Mouse (Mus musculus) gastrocnemius, postnatal 36 days (tissue): ENCODE measurements around the gene Clip2. TPM values are rescaled to one million over a fixed set of nuclear protein-coding genes. Genes with fewer than 3 reads are reported as not detected.
"Not testable (repeated sequence)": the region's sequence is repeated elsewhere in the genome, so short reads cannot be mapped to it uniquely, and the experiment has no call there.

Source experiments
- DNase-seq, 2 experiments: peaks; one replicate each; pipeline ENCODE4 v3.0.0; 2022
- intact Hi-C: fragments of 180-260 bp; cut with DNase I; formaldehyde crosslinking; loops from one replicate; pipeline ENCODE4 v1.15.1; 2025
- total RNA-seq, 2 experiments: library from RNA; stranded (reverse); gene quantifications; 2 replicates each; pipeline ENCODE4 v1.2.3; 2021

The Clip2 gene
- total RNA-seq, 2 experiments from 2014 or later: 2.7 to 2.9 TPM

DNA sequence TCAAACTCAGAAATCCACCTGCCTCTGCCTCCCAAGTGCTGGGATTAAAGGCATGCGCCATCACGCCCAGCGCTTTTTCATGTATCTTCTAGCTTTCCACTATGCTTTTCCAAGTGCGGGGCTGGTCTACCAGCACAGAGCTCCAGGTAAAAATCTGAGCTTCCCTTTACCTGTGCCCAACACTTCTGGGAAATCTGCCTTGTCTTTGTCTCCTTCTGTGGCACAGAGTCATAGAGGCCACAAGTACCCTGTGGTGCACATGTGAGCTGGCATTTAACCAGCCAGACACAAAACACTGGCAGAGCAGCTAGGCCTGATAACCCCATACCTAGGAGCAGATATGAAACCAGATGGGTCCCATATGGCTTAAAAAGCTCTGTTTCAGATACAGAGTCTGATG, 59.3 kb downstream of the Clip2 start:
- DNase-seq: no peak
- intact Hi-C loops: loop anchor here (1.0 kb wide), 1 partner anchor 211 kb away; no protein-coding TSS in a partner anchor

DNA sequence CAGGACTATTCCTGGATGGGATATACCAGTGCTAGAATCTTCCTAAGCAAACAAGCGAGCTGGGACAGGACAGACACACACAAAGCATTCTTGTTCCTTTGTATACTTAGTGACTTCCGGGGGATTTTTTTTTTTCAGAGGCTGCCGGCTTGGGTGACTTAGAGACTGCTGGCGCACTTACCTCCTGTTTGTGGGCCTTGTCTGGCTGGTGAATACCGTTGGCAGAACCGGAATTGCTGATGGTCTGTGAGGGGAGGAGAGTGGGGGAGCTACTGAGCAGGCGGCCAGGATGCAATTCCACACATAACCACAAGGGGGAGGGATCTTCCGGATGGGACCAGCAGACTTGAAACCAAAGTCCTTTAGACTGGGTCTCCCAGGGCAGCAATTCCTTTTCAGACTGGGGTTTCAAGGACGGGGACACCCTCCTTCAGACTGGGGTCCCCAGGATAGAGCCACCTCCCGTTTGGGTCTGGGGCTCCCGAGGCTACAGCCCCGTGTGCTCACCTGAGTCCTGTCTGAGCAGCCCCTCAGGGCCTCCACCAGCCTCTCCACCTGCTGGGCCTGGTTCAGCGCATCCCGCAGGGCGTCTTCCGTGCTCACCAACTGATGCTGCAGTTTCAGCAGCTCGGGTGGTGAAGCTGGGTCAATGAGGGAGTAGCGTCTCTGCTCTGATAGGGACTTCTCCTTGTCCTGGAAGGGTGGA, 60.4 kb downstream of the Clip2 start:
- intact Hi-C loops: no loop called here
- peak; percentile 56 to 74 for DNase-seq

DNA sequence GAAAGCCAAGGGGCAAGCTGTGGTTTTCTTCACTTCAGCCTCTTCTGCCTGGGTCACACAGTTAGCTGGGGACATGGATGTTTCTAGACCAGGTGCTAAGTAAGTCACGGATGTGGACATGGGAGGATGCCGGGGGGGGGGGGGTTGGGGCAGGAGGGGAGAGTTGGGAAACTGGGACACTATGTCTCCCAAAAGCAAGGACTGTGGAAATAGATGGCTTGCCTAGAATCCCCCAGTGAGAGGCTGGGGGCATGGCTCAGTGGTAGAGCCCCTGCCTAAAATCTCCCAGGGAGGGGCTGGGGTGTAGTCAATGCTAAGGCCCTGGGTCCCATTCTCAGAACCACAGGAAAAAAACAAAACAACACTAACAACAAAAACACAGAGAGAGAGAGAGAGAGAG, 61.0 kb downstream of the Clip2 start:
- intact Hi-C loops: no loop called here
- no peak for DNase-seq

DNA sequence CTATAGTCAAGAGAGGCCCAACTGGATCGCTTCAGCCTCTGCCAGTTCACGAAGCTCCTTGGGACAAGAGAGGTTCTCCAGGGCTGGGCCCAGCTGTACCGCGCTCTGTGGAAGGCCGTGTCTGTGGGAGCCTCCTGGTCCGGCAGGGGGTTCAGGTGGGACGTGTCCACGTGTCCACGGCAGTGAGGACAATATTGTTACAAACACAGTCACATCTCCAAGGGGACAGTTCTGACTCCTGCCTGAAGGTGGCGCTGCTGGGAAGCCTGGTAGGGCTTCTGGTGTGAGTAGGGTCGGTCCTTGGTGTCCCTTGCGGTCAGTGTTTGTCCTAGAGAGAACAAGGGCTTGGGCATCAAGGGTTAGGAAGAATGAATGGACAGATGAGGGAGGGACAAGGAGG, 61.8 kb downstream of the Clip2 start:
- no peak for DNase-seq
- intact Hi-C loops: no loop called here

DNA sequence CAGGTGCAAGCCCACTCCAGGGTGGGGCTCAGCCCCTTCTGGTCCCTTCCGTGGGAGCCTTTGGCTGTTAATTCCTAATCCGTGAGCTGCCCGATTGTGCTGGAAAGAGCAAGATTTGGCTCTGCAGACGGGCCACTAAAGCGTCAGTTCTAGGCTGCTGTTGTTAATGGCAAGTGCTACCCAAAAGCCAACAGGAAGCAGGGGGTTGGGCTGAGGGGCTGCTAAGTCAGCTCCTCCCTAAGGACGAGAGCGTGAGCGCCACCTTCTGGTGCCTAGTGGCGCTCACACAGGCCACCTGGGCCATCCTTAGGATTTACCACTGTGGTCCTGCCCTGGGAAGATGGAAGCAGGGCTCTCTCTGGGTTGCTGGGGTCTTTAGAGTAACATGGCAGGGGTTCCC, 62.7 kb downstream of the Clip2 start:
- intact Hi-C loops: loop anchor here (5.0 kb wide), 1 partner anchor 307 kb away; the partner anchor contains the start of gene Gtf2ird2

DNA sequence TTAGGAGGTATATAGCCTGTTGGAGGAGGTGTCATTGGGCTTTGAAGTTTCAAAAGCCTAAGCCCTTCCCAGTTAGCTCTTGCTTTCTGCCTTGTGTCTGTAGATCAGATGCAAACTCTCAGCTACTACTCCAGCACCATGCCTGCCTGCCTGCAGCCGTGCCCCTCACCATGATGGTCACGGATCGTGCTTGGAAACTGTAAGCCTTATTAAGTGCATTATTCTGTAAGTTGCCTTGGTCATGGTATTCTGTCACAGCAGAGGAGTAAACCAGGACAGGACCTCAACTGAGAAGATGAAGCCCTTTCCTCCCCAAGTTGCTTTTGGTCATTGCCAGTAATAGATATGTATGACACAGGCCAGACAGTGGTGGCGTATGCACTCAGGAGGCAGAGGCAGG, 63.6 kb downstream of the Clip2 start:
- peak in 1 of 2 experiments; percentile 8 for DNase-seq
- intact Hi-C loops: loop anchor here (5.0 kb wide), 1 partner anchor 306 kb away; the partner anchor contains the start of gene Gtf2ird2

More for the DNA sequence above, 62.7 kb downstream of the Clip2 start:
- DNase-seq: no peak

DNA sequence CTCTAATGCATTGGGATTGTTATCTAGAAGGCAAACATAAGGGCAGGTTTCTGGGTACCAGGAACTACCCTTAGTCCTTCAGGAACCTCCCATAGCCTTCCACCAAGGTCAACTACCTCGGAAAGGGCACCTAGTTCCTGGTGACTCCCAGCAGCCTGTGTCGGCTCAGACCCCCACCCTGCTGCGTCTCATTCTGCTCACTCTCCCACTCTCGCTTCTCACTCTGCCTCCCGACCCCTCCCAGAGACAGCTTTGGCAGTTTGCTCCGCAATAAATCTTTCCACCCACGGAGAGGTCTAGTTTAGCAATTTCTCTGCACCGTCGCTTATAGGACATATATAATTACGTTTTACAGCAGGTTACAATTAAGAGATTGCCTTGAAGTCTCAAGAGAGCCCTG, 64.2 kb downstream of the Clip2 start:
- DNase-seq: peak in 1 of 2 experiments; percentile 4
- intact Hi-C loops: loop anchor here (5.0 kb wide), 1 partner anchor 306 kb away; the partner anchor contains the start of gene Gtf2ird2

DNA sequence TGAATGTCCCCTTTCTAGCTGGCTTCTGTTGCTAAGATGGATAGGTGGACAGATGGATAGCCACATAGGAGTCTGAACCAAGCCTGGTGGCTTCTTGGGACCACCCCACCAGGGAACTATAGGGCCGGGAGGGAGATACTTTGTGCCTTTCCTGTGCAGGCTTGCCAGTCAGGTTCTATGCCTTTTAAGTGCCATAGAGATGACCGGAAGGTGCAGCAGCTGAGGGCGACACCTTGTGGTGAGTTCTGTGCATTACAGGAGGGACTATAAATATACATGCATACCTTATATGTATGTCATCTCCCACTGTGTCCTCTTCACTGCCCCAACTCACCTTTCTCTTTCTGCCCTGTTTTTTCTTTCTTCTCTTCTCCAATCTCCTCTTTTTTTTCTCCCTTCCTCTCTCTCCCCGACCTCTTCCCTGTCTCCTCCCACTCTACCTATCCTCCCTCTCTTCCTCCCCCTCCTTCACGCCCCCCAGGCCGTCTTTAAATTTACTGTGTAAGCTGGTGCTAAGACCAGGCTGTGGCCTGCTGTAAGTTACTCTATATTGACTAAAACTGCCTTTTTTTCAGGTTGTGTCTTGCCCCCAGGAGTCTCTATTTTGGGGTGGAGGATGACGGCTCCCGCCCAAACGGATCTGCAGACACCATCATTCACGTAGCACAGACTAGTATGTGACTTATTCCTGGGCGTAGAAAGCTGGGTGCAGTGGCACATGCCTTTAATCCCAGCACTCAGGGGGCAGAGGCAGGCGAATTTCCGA, 66.2 kb downstream of the Clip2 start:
- peak; percentile 32 to 56 for DNase-seq
- intact Hi-C loops: loop anchor here (2.0 to 5.0 kb wide), 2 partner anchors 101 to 304 kb away; partner anchors contain the start of gene Gtf2ird2

DNA sequence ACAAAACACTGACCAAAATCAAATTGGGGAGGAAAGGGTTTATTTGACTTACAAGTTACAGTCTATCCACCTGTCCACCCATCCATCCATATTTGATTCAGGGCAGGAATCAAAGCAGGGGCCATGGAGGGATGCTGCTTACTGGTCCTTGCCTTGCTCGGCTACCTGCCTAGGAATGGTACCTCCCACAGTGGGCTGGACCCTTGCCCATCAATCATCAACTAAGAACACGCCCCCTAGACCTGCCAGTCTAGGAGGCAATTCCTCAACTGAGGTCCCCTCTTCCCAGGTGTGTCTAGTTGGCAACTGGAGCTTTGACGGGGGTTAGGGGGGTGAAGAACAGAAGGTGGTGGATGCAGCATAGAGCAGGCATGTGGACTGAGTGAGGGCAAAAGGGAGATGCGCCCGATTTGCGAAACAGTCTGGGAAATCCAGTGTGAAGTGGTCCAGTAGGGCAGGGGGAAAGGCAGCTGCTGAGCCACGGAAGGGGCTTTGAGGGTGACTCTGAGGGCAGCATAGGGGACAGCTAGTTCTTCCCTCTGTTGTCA, 67.0 kb downstream of the Clip2 start:
- intact Hi-C loops: loop anchor here (5.0 kb wide), 1 partner anchor 303 kb away; the partner anchor contains the start of gene Gtf2ird2
- DNase-seq: peak in 1 of 2 experiments; percentile 9

DNA sequence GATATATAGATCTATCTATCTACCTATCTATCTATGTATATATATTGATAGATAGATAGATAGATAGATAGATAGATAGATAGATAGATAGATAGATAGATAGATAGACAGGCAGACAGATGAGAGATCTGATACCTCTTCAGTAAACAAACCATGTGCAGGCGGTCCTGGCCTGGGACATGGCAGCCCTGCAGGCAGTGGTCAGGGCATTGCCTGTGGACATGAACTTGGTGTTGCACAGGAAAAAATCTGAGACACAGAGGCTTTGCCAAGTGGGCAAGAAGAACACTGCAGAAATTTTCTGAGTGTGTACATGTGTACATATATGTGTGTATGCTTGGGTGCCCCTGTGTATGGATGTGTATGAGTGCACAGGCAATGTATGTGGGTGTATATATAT, 68.9 kb downstream of the Clip2 start:
- intact Hi-C loops: no loop called here
- peak in 1 of 2 experiments; percentile 3 for DNase-seq

DNA sequence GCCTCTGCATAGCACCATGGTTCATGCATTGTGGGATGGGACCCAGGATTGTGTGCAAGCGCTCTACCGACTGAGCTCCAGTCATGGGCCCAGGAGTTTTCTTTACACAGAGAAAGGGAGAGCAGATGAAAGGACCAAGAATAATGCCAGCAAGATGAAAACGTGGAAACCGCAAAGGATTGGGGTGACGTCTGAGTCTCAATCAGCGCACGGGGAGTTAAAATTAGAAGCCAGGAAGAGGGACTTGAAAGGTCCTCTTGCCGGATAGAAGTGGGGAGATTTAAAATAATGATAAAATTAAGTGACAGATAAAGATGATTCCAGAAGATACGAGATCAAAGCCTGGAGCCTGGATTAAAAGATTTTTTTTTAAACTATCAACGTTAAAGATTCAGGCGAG, 69.9 kb downstream of the Clip2 start:
- intact Hi-C loops: no loop called here
- DNase-seq: peak in 1 of 2 experiments; percentile 1

DNA sequence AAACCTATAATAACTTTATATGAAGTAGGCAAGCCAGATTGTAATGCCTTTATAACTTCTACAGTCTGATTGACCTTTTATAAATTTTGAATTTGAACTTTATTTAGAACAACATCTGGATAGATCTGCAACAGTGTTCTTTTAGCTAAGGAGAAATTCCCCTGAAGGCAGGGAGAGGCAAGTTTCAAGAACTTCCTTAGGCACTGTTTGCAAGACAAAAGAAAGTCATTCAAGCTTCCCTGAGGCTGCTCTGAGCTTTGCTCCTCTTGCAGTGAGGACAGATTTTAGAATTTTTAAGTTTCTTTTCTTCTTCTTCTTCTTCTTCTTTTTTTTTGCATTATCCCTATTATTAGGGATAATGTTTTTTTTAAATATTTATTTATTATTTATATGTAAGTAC, 73.3 kb downstream of the Clip2 start:
- intact Hi-C loops, DNase-seq: not testable (repeated sequence)

DNA sequence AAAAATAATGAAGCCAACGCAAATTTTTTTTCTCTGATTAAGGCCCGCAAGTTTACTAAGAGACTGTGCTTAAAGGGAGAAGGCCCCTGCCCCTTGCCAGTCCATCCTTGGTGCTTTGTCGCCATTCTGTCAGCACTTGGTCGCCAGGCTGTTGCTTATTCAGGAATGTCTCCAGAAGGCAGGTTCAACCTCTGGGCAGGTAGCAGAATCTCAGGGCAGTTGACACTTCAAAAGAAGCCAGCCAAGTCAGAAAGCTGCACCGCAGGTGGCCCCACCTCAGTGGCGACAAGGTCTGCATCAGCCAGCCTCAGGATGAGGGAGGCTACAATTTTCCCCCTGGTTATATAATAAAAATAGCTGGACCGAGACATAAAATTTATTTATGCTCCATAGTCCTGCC, 76.5 kb downstream of the Clip2 start:
- DNase-seq, intact Hi-C loops: not testable (repeated sequence)

DNA sequence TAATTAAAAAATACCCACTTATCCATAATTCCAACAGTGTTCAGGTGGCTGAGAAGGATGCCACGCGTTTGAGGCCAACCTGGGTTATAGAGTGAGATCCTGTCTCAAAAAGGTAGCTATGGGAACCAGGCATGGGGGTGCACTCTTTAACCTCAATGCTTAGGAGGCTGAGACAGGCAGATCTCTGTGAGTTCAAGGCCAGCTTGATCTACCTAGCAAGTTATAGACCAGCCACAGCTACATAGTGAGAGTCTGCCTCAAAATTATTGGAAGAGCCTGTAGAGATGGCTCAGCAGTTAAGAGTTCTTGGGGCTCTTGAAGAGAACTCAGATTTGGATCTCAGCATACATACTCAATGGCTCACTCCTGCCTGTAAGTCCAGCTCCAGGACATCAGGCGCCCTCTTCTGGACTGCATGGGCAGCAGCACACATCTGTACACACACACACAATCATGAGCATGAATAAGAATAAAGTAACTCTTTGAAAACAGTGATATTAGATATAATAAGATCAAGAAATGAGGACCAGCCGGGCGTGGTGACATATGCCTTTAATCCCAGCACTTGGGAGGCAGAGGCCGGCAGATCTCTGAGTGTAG, 77.1 kb downstream of the Clip2 start:
- intact Hi-C loops: no loop called here
- no peak for DNase-seq

DNA sequence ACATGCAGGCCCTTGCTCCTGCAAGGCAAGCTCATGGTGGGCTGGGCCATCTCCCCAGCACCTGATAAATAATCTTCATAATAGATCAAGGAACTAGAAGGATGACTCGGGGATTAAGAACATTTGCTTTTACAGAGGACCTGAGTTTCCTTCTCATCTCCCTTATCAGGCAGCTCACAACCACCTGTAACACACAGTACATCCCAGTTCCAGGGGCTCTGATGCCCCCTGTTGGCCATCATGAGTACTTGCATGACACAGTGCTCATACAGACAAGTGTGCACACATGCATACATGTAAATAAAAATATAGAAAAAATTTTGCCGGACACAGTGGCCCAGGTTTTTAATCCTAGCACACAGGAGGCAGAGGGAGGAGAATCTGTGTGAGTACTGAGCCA, 78.3 kb downstream of the Clip2 start:
- no peak for DNase-seq
- intact Hi-C loops: no loop called here

DNA sequence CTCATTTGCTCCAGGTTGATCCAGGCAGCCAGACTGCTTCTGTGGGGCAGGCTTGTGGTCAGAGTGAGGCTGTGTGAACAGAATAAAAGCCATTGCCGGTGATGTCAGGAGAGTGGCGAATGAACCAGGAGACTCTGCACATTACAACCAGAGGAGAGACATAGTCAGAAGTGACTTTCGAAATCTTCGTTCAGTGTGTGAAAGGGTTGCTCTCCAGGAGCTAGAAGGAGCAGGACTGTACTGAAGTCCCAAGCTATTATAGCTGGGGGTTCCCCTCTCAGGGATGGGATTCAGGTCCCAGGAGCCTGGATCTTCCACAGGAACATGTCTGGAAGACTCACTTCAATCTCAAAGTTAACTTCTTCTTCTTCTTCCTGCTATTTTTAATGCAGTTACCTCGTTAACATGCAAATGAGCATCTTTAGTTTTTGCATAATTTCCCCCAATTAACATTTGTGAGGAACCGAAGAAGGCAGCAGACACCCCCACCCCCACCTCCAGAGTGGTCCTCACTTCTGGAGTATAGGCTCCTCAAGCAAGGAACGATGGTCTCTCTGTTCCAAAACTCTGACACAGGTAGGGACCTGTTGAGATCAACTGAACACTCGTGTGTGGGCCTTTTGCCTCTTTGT, 81.6 kb downstream of the Clip2 start:
- no peak for DNase-seq
- intact Hi-C loops: no loop called here

DNA sequence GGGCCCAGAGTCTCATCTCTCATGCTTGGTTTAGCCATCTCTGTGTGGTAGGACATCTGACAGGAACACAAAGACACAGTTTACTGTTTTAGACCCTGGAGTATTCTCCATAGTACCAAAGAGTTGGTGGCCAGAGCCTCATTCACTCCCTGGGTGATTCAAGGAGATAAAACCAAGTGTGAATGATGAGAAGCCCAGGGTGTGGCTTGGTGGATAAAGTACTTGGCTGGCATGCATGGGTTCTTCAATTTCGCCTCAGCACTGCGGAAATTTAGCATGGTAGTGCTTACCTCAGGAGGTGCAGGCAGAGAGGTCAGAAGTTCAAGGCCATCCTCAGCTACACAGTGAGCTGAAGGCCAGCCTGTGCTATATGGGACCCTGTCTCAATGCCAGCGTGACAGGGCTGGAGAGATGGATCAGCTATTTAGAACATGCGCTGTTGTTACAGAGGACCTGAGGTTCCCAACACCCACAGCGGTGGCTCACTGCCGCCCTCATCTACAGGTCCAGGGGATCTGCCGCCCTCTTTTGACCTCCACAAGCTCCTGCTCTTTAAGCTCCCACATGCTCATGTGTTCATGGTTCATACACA, 82.6 kb downstream of the Clip2 start:
- no peak for DNase-seq
- intact Hi-C loops: no loop called here

DNA sequence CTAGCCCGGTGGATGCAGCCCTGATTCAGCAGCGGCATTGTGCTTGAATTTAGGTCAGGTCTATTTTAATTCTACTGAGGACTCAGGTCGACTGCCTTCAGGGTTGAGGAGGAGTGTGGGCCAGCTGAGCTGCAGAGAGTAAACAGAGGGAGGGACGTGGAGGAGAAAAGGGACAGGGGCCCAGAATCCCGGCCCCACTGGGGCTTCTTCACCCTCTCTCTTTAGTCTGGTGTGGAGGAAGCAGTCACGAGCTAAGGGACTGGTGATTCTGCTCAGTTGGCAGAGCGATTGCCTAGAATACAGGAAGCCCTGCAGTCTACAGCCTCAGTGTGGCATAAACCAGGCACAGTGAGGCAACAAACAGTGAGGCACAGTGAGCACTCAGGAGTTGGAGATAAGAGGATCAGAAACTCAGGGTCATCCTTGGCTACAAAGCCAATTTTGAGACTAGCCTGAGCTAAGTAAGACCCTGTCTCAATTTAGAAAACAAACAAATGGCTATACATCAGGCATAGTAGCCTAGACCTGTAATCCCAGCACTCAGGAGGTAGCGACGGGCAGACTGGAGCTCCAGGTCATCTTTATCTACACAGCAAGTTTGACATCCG, 84.0 kb downstream of the Clip2 start:
- intact Hi-C loops: no loop called here
- no peak for DNase-seq

DNA sequence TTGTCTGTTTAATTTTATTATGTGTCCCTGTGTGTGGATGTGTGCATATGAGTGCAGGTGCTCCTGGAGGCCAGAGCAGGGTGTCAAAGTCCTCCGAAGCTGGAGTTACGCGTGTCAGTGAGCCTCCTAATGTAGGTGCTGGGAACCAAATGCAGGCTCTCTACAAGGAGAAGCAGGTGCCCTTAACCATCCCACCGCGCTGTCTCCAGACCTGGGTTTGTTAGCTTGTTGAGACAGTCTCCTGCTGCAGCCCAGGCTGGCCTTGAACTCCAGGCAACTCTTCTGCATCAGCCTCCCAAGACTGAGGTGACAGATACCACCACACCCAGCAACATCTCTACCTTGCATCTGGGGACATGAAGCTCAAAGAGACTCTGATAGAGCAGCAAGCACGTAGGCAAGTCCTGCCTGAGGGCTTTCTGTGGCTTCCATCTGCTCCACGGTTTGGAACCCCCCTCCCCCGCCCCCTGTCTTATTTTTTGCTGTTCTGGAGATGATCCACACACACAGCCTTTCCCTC, 85.1 kb downstream of the Clip2 start:
- DNase-seq: no peak
- intact Hi-C loops: no loop called here
